Mouse (Mus musculus): ENCODE results near the gene Tm9sf1. TPM values are rescaled to one million over a fixed set of nuclear protein-coding genes. Genes with fewer than 3 reads are reported as not detected.

The Tm9sf1 gene
- 10 to 100 TPM; 69.7 to 75.9 TPM for total RNA-seq (2021)
- long read RNA-seq, experiment 1, transcript Tm9sf1-202 (6 exons, 2,164 nt) = minor isoform, 12 of 152 reads
- long read RNA-seq, experiment 1, transcript Tm9sf1-201 (5 exons, 2,382 nt) = major isoform, 82 of 152 reads
- long read RNA-seq, experiment 1, partial matches to known transcripts = 11 of 152 reads
- long read RNA-seq, experiment 1, other reads (novel, unspliced or antisense) = 42 of 152 reads
- long read RNA-seq, experiment 2, transcript Tm9sf1-201 (5 exons, 2,382 nt) = major isoform, 35 of 74 reads
- long read RNA-seq, experiment 2, transcript Tm9sf1-206 (2 exons, 2,271 nt) = minor isoform, 5 of 74 reads
- long read RNA-seq, experiment 2, transcript Tm9sf1-202 (6 exons, 2,164 nt) = minor isoform, 10 of 74 reads
- long read RNA-seq, experiment 2, partial matches to known transcripts = 5 of 74 reads
- long read RNA-seq, experiment 2, other reads (novel, unspliced or antisense) = 16 of 74 reads

DNA sequence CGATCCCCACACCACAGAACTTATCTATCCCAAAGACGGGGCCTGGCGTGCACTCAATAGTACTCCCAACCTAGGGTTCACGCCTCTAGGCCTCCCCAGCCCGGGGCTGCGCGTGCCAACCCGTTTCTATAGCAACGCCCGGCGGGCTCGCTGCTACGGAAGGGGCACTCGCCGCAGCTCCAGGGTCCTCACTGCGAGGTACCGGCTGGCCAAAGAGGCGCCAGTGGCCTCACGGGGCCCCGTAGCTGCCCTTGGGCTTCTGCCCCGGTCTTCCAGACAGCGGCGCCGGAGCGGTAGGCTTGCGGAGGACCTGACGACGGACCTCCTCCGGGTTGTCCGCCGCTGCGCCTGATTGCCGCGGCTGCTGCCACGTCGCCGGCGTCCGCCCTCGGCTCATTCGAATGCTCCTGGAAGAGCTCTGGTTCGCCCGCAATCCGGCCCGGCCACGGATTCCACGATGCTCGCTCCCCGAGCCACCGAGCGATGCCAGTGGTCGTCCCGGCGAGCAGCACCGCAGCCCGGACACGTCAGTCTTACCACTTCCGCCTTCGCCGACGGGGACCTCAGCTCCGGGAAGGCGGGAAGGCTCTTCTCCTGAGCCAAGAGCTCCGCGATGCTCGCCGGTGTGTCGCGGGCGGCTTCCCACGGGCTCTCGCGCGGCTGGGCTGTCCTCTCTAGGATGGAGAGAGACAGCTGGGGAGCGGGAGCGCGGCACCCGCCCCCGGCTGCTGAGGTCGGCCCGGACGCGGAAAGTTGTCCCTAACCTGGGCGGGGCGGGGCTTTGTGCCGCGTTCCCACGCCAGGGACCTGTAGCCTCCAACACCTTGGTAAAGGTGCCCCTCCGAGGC lies at the start of gene Tm9sf1:
TSS of gene Tm9sf1 (minus strand) at position 747 of the 848 bp plus-strand sequence.
- DNase-seq = peak; percentile 89

DNA sequence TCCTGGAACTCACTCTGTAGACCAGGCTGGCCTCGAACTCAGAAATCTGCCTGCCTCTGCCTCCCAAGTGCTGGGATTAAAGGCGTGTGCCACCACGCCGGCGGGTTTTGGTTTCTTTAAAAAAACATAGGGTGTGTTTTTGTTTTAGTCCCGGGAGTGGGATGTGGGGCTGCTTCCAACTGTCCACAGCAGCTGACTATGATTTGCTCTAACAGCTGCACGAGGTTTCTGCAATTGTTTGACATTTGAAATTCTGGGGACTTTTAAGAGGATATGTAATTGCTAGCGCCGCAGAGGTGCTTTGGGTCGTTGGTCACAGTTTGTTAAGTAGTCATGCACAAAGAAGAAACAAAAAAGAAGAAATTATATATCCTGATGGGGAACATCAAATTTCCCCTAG lies 45.8 kb upstream of the Tm9sf1 start:
- DNase-seq = no peak

GRCm38 (mm10) chr14:55682118-55682493 lies 38.5 kb upstream of the Tm9sf1 start:
- no peak for DNase-seq

DNA sequence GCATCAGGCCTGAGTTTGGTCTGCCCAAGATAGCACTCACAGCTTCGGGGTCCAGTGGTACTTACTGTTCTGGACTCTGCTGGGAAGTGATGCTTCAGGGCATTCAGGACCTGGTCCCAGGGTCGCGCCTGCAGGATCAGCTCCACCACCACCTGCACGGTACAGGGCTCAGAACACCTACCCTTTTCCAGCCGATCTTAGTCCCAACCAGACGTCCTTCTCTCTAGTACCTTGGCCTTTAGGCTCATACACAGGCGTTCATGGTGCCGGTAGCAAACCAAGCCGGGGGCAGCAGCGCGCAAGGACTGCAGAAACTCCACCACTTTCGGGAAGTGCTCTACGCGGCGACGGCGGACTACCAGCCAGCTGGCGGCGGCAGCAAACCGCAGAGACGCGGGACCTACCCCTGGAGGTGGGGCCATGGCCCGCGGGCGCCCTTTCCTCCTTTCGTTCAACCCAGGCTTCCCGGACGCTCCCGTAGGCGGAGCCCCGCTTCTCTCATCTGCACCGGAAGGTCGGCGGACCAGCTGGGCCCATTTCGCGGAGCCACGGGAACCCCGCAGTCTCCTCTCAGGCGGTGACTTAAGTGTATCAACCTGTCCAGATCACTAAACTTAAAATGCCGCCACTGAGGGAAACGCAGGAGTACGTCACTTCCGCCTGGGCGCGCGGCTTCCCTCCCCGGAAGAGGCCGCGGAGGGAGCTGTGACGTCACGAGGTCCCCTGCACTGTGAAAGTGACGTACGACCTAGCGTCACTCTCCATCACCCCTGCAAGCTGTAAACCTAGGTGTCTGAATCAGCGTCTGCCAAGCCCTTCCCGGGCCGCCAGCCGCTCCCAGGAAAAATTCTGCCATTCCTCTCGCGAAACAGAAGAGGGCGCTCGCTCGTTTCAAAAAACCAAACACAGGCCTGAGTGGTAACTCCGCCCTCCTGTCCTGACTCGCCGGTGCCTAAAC lies 37.8 kb upstream of the Tm9sf1 start, which contains the start of gene Tinf2:
TSS of gene Tinf2 (minus strand) at position 661 of the 958 bp plus-strand sequence.
- DNase-seq = peak; percentile 95

DNA sequence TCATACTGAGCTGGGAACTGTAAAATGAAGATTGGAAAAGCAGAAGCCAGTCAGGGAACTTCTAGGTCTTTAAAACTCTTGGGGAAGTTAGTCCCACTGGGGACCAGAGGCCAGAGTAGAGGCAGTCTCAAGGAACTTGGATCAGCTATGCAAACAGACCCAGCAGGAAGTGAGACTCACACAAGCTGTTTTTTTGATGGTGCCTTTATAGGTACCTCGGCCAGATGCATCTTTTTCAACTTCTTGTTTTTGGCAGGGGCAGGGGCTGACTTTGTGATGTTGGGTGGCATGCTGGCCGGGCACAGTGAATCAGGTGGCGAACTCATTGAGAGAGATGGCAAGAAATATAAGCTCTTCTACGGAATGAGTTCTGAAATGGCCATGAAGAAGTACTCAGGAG lies 34.0 kb upstream of the Tm9sf1 start:
- no peak for DNase-seq

- DNase-seq = no peak
Observed at GRCm38 (mm10) chr14:55672741-55673060, 29.1 kb upstream of the Tm9sf1 start.

DNA sequence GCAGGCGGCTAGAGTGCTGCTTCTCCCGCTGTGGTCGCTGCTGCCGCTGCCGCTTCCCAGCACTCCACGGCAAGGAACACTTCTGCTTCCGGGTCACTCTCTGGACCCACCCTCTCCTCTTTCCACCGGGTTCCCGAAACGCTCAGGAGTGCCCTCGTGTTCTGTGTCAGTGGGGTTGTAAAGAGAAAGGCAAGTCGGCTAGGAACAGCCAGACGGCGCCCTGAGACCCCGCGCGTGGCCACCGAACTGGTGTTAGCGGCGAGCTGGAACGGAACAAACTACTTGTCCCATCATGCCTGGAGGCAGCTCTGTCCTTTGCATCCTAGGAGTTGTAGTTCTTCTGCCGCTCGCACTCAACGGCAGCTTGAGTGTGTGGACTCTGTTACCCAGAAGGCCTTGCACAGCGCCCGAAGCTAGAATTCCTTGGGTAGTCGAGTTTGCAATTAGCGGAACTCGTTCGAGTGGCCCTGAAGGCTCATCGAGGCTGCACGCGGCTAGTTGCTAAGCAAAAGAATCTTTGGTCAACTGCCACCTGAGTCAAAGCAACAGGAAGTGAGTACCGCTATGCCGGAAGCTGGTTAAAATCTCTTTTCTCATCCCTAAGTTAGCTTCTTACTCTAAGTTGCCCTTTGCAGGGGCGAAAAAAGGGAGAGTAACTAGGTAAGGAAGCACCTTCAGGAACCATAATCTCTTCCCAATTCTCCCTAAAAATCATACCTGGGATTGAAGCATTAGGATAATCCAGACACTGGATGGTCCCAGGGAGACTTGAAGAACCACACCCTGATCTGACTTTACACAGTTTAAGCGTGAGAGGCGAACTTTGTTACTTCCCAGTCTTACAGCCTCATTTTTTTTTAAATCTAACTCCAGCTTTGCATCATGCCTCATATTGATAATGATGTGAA lies 28.5 kb upstream of the Tm9sf1 start, which contains the start of the genes Gmpr2 and Nedd8:
TSS of gene Gmpr2 (plus strand) at position 109 of the 908 bp plus-strand sequence.
TSS of gene Nedd8 (minus strand) at position 292 of the 908 bp plus-strand sequence.
- DNase-seq = peak; percentile 89

- no peak for DNase-seq
Observed at GRCm38 (mm10) chr14:55671486-55671832, 27.9 kb upstream of the Tm9sf1 start.

DNA sequence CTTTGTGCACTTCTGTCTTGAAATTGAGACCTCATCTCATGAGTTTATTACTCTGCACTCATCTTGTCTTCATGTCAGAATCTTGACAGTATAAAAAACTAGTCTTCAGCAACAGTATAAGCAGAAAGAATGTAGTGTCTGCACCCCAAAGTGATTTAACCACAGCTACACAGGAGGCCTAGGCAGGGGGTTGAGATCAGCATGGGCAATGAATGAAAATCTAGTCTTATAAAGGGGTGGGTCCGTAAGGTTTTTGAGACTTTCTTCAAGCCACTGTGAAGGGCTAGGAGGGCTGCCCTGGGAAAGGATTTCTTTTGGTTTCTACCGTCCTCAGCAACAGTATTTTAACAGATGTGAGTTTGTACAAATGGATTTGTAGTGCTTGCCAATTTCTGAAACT lies 17.0 kb upstream of the Tm9sf1 start:
- no peak for DNase-seq

DNA sequence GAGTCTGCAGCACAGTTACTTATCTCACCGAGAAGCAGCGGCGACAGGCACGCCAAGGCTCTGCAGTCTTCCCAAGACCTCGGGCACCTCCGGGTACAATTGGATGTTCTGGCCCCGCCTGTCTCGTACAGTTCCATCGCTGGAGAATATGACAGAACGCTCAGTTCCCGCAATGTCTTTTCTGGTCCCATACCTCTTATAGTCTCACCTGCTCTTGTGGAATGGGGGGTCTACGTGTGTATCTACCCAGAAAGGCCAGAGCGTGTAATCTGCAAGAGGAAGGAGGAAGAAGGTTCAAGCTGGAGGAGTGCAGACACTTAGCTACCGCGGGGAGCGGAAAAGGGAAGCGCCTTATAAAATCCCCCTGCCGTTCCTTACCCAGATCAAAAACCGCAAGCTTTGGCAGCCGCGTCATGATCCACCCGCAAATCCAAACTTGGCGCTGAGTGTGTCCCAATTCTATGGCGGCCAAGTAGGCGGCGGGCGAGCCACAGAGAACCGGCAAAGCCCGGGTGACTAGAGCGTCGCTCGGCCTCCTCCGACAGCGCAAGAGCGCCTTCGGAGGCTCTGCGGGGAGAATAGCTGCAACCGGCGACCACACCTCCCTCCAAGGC lies 16.5 kb upstream of the Tm9sf1 start, which contains the start of gene Mdp1:
TSS of gene Mdp1 (minus strand) at position 549 of the 614 bp plus-strand sequence.
- peak; percentile 87 for DNase-seq

DNA sequence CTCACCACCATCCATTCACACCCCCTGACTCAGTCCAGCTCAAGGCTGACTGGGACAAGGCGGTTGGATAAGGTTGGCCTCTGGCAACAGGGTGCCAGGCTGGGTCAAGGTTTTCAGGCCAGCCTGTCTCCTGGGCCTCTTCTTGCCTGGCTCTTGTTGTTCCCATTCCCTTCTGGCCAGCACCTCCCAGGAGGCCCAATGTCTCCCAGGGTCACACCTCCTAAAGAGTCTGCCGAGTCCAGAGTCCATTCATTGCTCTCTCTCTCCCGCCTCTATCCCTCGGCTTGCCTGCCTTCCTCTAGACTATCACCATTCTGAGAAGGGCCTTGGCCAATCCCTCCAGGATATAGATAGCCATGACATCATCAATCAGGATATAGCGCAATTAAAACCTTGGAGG lies 14.4 kb upstream of the Tm9sf1 start:
- DNase-seq = peak; percentile 70

DNA sequence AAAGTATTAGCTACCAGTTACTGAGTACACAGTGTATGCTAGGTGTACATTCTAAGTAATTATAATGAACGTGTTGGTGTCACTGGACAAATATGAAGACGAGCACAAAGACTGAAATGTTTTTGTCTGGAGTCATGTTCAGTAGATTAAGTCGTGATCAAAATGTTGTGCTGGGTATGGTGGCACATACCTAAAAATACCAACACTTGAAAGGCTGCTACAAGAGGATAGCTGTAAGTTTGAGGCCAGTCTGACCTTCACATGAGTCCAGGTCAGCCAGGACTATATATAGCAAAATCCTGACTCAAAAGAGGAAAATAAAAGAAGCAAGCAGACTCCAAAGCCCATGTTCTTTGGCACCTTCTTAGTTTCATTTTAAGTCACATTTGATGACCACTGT lies 13.3 kb upstream of the Tm9sf1 start:
- no peak for DNase-seq

DNA sequence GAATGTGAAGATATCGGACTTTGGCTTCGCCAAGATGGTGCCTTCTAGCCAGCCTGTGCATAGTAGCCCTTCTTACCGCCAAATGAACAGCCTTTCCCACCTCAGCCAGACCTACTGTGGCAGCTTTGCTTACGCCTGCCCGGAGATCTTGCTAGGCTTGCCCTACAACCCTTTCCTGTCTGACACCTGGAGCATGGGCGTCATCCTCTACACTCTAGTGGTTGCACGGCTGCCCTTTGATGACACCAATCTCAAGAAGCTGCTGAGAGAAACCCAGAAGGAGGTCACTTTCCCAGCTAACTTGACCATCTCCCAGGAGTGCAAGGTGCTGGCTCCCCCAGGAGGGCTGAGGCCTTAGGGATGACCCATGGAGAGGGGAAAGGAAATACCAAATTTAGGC lies 7.9 kb upstream of the Tm9sf1 start:
- DNase-seq = no peak

GRCm38 (mm10) chr14:55649884-55650283 lies 6.3 kb upstream of the Tm9sf1 start, which contains the start of gene Tssk4:
Gene Tssk4, plus strand, starts transcription at chr14:55650184.
- no peak for DNase-seq

- peak; percentile 29 for DNase-seq
Observed at GRCm38 (mm10) chr14:55644261-55644888, 769 bp upstream of the Tm9sf1 start.

DNA sequence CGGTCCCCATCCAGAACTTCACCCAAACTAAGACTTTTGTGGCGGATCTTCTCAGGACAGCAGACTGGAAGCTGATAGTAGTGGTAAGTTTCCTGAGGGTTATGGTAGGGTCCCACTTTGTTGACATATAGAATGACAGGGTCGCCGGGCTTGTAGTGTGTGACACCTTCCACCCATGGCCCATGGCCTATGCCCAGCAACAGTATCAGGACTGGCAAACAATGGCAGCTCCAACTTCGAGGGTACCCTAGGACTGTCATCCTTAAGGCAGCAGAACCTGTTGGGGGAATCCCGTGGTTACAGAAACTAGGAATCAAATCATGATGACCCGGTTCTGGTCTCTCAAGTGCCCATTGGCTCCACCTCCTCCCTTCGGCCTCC lies 937 bp downstream of the Tm9sf1 start:
- DNase-seq = no peak

DNA sequence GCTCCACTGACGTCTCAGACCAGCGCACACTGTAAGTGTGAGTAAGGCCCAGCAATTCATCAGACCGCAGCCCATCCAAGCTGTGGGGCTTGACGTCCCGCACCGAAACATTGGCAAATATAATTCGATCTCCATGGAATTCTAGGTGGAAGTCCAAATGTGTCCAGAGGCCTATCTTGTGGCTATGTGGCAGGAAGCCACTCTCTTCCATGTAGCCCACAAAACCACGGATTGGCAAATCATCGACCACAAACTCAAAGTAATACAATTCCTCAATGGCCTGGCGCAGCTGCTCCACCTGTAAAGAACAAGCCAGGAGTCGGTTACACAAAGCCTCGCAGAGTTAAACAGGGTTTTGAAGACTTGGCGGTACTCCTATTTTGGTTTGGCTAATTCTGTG lies 2.3 kb downstream of the Tm9sf1 start:
- no peak for DNase-seq

GRCm38 (mm10) chr14:55640816-55641215 lies 2.8 kb downstream of the Tm9sf1 start:
- DNase-seq = no peak

DNA sequence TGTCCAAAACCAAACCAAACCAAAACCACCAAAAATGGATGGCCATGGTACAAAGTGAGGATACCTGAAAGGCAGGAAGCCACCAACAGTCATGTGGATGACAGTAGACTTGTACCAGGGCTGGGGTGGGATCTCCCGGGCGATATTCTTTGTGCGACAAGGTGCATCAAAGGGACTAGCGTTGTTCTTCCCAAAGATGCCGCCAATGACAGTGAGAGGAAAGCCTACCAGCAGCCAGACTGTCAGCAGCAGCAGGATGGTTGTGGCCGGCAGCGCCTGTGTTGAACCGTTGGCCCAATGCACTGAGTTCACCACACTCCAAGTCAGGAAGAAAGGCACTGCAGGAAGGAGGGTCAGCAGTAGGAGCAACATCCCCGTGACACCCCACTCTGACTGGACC lies 5.8 kb downstream of the Tm9sf1 start, which contains the start of gene Gm49378:
TSS of gene Gm49378 (minus strand) at position 101 of the 400 bp plus-strand sequence.
- no peak for DNase-seq
